Mouse (Mus musculus) myocyte (in vitro differentiated cells): ENCODE results near the gene Gm42372. TPM values are rescaled to one million over a fixed set of nuclear protein-coding genes. Genes with fewer than 3 reads are reported as not detected.
A peak's percentile ranks its signal among the peaks of the same experiment; 100 is the strongest.
"Not testable (repeated sequence)": the region's sequence is repeated elsewhere in the genome, so short reads cannot be mapped to it uniquely, and the experiment has no call there.

Source experiments
- H3K27me3 ChIP-seq: one replicate; pipeline ENCODE4 v1.6.1; 2011; ENCODE audit not compliant: control insufficient read depth, insufficient read depth, insufficient read length
- H3K36me3 ChIP-seq: one replicate; pipeline ENCODE4 v1.6.1; 2011; ENCODE audit not compliant: control insufficient read depth, insufficient read depth
- H3K4me2 ChIP-seq: one replicate; pipeline ENCODE4 v1.6.1; 2011; ENCODE audit warnings: low read depth, control low read depth
- H3K4me3 ChIP-seq: one replicate; pipeline ENCODE4 v1.5.1; 2011; ENCODE audit warnings: mild to moderate bottlenecking, control low read depth, moderate library complexity
- H3K79me2 ChIP-seq: one replicate; pipeline ENCODE4 v1.6.1; 2011; ENCODE audit not compliant: control insufficient read depth, insufficient read depth
- H3ac ChIP-seq: one replicate; pipeline ENCODE4 v1.6.1; 2011; ENCODE audit not compliant: control insufficient read depth, insufficient read length
- CEBPB ChIP-seq: IDR thresholded peaks from 2 replicates; pipeline ENCODE4 v1.6.1; 2011; ENCODE audit warnings: mild to moderate bottlenecking, moderate library complexity; ENCODE audit not compliant: poor library complexity, insufficient read depth, severe bottlenecking
- E2F4 ChIP-seq: IDR thresholded peaks from one replicate; pipeline ENCODE4 v1.6.1; 2011; ENCODE audit warnings: mild to moderate bottlenecking, control low read depth, moderate library complexity; ENCODE audit not compliant: insufficient read depth
- MAX ChIP-seq: IDR thresholded peaks from one replicate; pipeline ENCODE4 v1.6.1; 2011; ENCODE audit warnings: low read depth, mild to moderate bottlenecking, control low read depth
- MYOD1 ChIP-seq, 3 experiments: IDR thresholded peaks; one replicate each; pipeline ENCODE4 v1.6.1; 2011; ENCODE audit warnings: control low read depth in 2 of 3, low read depth in 2 of 3, mild to moderate bottlenecking in 2 of 3, moderate library complexity in 1 of 3; ENCODE audit not compliant: insufficient read length in 2 of 3, control insufficient read depth in 1 of 3
- MYOG ChIP-seq, 3 experiments: IDR thresholded peaks; one replicate each; pipeline ENCODE4 v1.6.1; 2011; ENCODE audit warnings: control low read depth in 2 of 3, low read depth in 2 of 3, mild to moderate bottlenecking in 2 of 3; ENCODE audit not compliant: insufficient read length in 2 of 3, control insufficient read depth in 1 of 3, insufficient read depth in 1 of 3
- POLR2A ChIP-seq: IDR thresholded peaks from one replicate; pipeline ENCODE4 v1.6.1; 2011; ENCODE audit warnings: low read depth, mild to moderate bottlenecking, control low read depth, moderate library complexity; ENCODE audit not compliant: insufficient read length
- POLR2AphosphoS2 ChIP-seq: IDR thresholded peaks from one replicate; pipeline ENCODE4 v1.6.1; 2011; ENCODE audit warnings: low read depth, control low read depth; ENCODE audit not compliant: insufficient read length
- REST ChIP-seq: IDR thresholded peaks from one replicate; pipeline ENCODE4 v1.6.1; 2011; ENCODE audit warnings: mild to moderate bottlenecking, control low read depth, moderate library complexity; ENCODE audit not compliant: insufficient read depth, insufficient read length
- SRF ChIP-seq: IDR thresholded peaks from one replicate; pipeline ENCODE4 v1.6.1; 2011; ENCODE audit warnings: low read depth; ENCODE audit not compliant: control insufficient read depth, insufficient read length
- TCF12 ChIP-seq: IDR thresholded peaks from one replicate; pipeline ENCODE4 v1.6.1; 2011; ENCODE audit warnings: mild to moderate bottlenecking, control low read depth; ENCODE audit not compliant: poor library complexity, insufficient read depth, severe bottlenecking
- TCF3 ChIP-seq: IDR thresholded peaks from one replicate; pipeline ENCODE4 v1.6.1; 2011; ENCODE audit warnings: low read depth, control low read depth; ENCODE audit not compliant: insufficient read length
- USF1 ChIP-seq: IDR thresholded peaks from one replicate; pipeline ENCODE4 v1.6.1; 2011; ENCODE audit warnings: low read depth, mild to moderate bottlenecking, control low read depth, moderate library complexity
- polyA plus RNA-seq: library from polyadenylated mRNA; unstranded; fragments of >200 nt; fragmentation: generic; extraction: Trizol; gene quantifications from one replicate; pipeline ENCODE4 v1.2.1, GENCODE M21; 2012; ENCODE audit warnings: missing spikeins

Gene Gm42372
- polyA plus RNA-seq, 1 experiment: not detected

DNA sequence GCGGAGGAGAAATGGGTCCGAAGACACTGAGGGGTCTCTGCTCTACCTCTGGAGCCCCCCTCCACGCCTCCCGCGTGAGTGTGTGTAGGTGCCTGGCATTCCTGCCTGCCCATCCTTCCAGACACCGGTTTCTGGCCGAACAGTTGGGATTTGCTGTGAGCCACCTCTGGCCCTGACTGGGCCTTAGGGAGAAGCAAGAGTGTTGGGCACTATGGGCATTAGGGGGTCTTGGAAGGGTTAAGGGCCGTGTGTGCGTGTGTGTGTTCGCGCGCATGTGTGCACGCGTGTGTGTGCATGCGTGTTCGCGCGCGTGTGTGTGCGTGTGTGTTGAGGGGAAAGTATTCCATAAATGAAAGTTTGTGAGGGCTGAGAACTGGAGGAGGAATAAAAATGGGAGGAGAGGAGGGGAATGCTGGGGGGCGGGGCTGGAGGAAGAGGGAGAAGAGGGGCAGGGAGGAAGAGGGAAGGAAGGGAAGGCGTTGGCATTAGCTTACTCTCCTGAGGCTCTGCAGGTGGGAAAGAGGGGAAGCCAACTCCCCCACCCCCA lies 35.5 kb upstream of the Gm42372 start:
- Histone ChIP-seq H3ac (peak overlapping the region; percentile 25), H3K79me2 (peaks cover 5% of the 10 kb centered on the region), H3K27me3 (no peaks in the 10 kb centered on the region), H3K4me2 (peak overlapping the region; percentile 84), H3K36me3 (no peaks in the 10 kb centered on the region), H3K4me3 (peak overlapping the region; percentile 20)
- TF ChIP-seq POLR2A: peak; percentile 59
- peak; percentile 53 for TF ChIP-seq POLR2AphosphoS2
- no peak for TF ChIP-seq TCF3

DNA sequence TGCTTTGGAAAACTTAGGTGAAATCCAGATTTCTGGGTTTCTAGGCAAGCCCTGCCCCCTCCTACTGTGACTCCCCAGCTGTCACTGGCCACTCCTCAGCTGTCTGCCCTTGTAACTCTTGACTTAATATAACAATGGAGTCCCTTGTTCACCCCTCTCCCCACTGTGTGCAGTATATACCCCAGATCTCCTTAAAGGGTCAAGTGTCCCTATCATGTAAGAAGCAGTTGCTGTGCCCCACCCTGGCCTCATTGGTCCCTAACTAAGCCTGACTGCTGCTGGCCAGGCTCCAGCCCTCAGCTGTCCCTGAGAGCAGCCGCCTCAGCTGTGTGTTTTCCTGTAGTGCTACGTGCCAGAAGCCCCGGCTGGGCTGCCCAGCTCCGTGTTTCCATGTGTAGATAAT lies 34.9 kb upstream of the Gm42372 start:
- peaks cover 5% of the 10 kb centered on the region for H3K79me2 ChIP-seq
- H3K4me2 ChIP-seq: peak overlapping the region; percentile 84
- H3K4me3 ChIP-seq: peak overlapping the region; percentile 20
- H3K27me3 ChIP-seq: no peaks in the 10 kb centered on the region
- H3K36me3 ChIP-seq: no peaks in the 10 kb centered on the region
- peak overlapping the region; percentile 25 for H3ac ChIP-seq
- TF ChIP-seq MYOG (IDR thresholded peaks at IDR 0.05; ENCODE audit: control insufficient read depth in 1 of 3, insufficient read depth in 1 of 3, insufficient read length in 2 of 3, low read depth in 2 of 3): peak; percentile 89 to 95 (median 91)
- peak; percentile 45 for TF ChIP-seq POLR2AphosphoS2
- TF ChIP-seq MYOD1 (IDR thresholded peaks at IDR 0.05; ENCODE audit: control insufficient read depth in 1 of 3, insufficient read length in 2 of 3, low read depth in 2 of 3): peak; percentile 84 to 97 (median 84)
- peak; percentile 32 for TF ChIP-seq POLR2A
- TF ChIP-seq TCF3: peak; percentile 71
- TF ChIP-seq SRF: peak; percentile 88
- TF ChIP-seq TCF12: peak; percentile 86
- TF ChIP-seq REST: no peak
- TF ChIP-seq CEBPB: no peak
- TF ChIP-seq E2F4: no peak
- TF ChIP-seq MAX: no peak
- TF ChIP-seq USF1: no peak

GRCm38 (mm10) chr7:16948923-16949458 lies 33.9 kb upstream of the Gm42372 start:
- Histone ChIP-seq H3K4me2 (peak overlapping the region; percentile 84), H3K79me2 (peaks cover 5% of the 10 kb centered on the region), H3K27me3 (no peaks in the 10 kb centered on the region), H3K4me3 (peak overlapping the region; percentile 20), H3K36me3 (no peaks in the 10 kb centered on the region), H3ac (no peak overlapping the region)
- TF ChIP-seq E2F4 (no peak), MYOG (IDR thresholded peaks at IDR 0.05; ENCODE audit: control insufficient read depth in 1 of 3, insufficient read depth in 1 of 3, insufficient read length in 2 of 3, low read depth in 2 of 3) (peak in 1 of 3 experiments; percentile 50), REST (no peak), SRF (no peak), MYOD1 (IDR thresholded peaks at IDR 0.05; ENCODE audit: control insufficient read depth in 1 of 3, insufficient read length in 2 of 3, low read depth in 2 of 3) (peak in 2 of 3 experiments; percentile 63 to 86)

DNA sequence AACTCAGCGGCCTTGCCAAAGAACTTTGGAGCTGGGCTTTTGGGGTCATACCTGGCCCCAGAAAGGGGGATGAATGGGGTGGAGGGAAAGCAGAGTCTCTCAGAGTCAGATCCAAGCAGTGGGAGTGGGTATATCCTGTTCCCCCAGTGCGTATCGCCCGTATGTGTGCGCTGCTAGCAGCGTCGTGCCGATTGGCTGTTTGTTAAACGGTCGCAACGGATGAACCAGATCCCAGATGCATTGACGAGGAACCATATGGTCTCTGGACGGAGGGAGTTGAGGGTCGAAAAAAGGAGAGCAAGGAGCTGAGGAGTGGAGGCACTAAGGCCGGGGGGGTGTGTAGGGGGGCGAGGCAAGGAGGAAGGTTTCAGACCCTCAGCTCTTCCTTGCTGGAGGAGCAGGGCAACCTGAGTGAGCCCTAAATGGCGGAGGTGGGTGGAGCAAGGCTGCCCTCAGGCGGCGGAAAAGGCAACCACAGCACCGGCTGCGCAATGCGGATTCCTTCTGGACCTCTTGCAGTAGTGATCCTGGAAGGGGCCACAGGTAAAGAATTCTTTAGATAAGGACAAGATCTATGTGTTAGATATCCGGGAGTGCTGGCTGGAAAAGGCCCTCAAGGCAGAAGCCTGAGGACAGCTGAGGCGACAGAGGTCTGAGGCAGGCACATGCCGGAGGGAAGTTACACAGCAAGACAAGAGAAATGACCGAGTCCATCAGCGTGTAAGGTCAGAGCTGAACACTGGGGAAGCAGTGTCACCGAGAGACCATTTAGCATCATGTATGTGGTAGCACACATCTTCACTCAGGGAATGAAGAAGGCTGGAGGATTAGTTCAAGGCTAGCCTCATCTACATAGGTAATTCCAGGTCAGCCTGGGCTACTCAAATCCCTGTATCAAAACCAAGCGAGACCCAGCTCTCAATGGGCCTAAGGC lies 32.7 kb upstream of the Gm42372 start:
- H3K4me3 ChIP-seq: no peak overlapping the region
- H3K79me2 ChIP-seq: peaks cover 5% of the 10 kb centered on the region
- peak overlapping the region; percentile 20 for H3K4me2 ChIP-seq
- no peak for TF ChIP-seq MAX
- TF ChIP-seq POLR2AphosphoS2: peak; percentile 80
- no peaks in the 10 kb centered on the region for H3K36me3 ChIP-seq
- no peaks in the 10 kb centered on the region for H3K27me3 ChIP-seq
- no peak overlapping the region for H3ac ChIP-seq

- H3K79me2 ChIP-seq: peaks cover under 1% of the 10 kb centered on the region
- TF ChIP-seq MYOD1 (IDR thresholded peaks at IDR 0.05; ENCODE audit: control insufficient read depth in 1 of 3, insufficient read length in 2 of 3, low read depth in 2 of 3) (no peak), POLR2AphosphoS2 (peak; percentile 51)
- H3ac ChIP-seq: no peak overlapping the region
- H3K27me3 ChIP-seq: no peaks in the 10 kb centered on the region
- peak overlapping the region; percentile 32 for H3K4me2 ChIP-seq
- no peak overlapping the region for H3K4me3 ChIP-seq
- no peaks in the 10 kb centered on the region for H3K36me3 ChIP-seq
These were observed 31.8 kb upstream of the Gm42372 start for GRCm38 (mm10) chr7:16950861-16951635.

GRCm38 (mm10) chr7:16953776-16954175 lies 29.1 kb upstream of the Gm42372 start:
- not testable (repeated sequence) for H3K27me3 ChIP-seq, H3K4me3 ChIP-seq, H3K4me2 ChIP-seq, H3K36me3 ChIP-seq, H3K79me2 ChIP-seq, H3ac ChIP-seq
